Comparison of ENCODE assay signal across 12 mouse cellular contexts in the genomic region with DNA sequence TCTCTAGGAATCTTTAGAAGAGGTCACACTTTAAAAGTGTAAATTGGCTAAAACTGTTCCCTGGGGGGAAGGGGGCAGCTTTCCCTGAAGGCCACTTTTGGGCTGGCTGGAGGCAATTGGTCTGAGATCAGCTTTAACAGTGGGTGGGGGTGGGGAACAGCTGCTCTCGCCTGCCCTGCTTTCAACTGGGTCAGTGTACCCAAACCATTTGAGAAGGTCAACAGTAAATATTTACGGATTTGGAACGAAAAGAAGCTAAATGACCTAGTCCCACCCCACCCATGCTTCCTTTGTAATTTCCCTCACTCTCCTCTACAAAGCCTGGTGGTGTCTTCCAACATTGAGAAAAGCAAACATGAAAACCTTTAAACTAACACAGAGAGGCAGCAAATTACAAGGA.
A peak's percentile ranks its signal among the peaks of the same experiment; 100 is the strongest.
DNase-seq lines count a peak whose midpoint lies in the region; ATAC-seq and TF ChIP-seq lines count a peak whose summit lies in the region.
"Had no signal": no experiment of that assay in that cellular context is flagged by ENCODE, and none has a peak within 500 bp of the region (broad histone marks: within the 10 kb centered on the region; RNA-seq: fewer than 3 reads in every experiment).

No protein-coding gene starts in this region.

- peaks cover 44% of the 10 kb centered on the region for H3K4me1 ChIP-seq in heart, postnatal 0 days (ENCODE audit: control insufficient read depth, insufficient read depth)
- peaks cover 59% of the 10 kb centered on the region for H3K4me1 ChIP-seq in heart, embryonic 12.5 days (replicated peaks)
- H3K4me1 ChIP-seq in neural tube, embryonic 13.5 days (replicated peaks): peaks cover 82% of the 10 kb centered on the region

- no peak overlapping the region for H3K4me2 ChIP-seq in heart, postnatal 0 days (ENCODE audit: low read depth, low read length)
- no peak overlapping the region for H3K4me2 ChIP-seq in heart, embryonic 12.5 days
- no peak overlapping the region for H3K4me2 ChIP-seq in neural tube, embryonic 13.5 days

- intact Hi-C loops in left cerebral cortex, adult 2 months (cut with DNase I): no loop called here

- no peaks in the 10 kb centered on the region for H3K9me3 ChIP-seq in heart, postnatal 0 days (replicated peaks; ENCODE audit: control insufficient read depth, low read length)
- no peaks in the 10 kb centered on the region for H3K9me3 ChIP-seq in heart, embryonic 12.5 days (replicated peaks)
- no peaks in the 10 kb centered on the region for H3K9me3 ChIP-seq in neural tube, embryonic 13.5 days

- no peak for ATAC-seq in heart, postnatal 0 days (ENCODE audit: insufficient read depth, low read depth)
- ATAC-seq in heart, embryonic 12.5 days (ENCODE audit: insufficient number of reproducible peaks, low FRiP score): no peak
- ATAC-seq in neural tube, embryonic 13.5 days (ENCODE audit: low read depth): no peak
- no peak for ATAC-seq in erythroblast, adult 5-6 weeks (replicated peaks; ENCODE audit: low FRiP score, poor library complexity, severe bottlenecking)
- ATAC-seq: Patski had no signal

- TF ChIP-seq CTCF in heart, postnatal 0 days (IDR thresholded peaks at IDR 0.05; ENCODE audit: low read depth): no peak
- no peak for TF ChIP-seq CTCF in left cerebral cortex, adult 2 months (IDR thresholded peaks at IDR 0.05)

- no peak overlapping the region for H3K4me3 ChIP-seq in heart, postnatal 0 days (ENCODE audit: low read depth, low read length)
- no peak overlapping the region for H3K4me3 ChIP-seq in heart, embryonic 12.5 days
- no peak overlapping the region for H3K4me3 ChIP-seq in neural tube, embryonic 13.5 days
- H3K4me3 ChIP-seq in left cerebral cortex, adult 2 months: no peak overlapping the region

- TF ChIP-seq EP300 in heart, postnatal 0 days (IDR thresholded peaks at IDR 0.05; ENCODE audit: low read depth): no peak

- H3K27me3 ChIP-seq in heart, postnatal 0 days (ENCODE audit: control insufficient read depth, insufficient read depth, low read length): no peaks in the 10 kb centered on the region
- no peaks in the 10 kb centered on the region for H3K27me3 ChIP-seq in heart, embryonic 12.5 days (replicated peaks)
- H3K27me3 ChIP-seq in neural tube, embryonic 13.5 days: no peaks in the 10 kb centered on the region
- H3K27me3 ChIP-seq: Patski had no signal

- WGBS in heart, postnatal 0 days: 29% methylated on average over 3 of the region's 3 CpGs
- WGBS in heart, embryonic 12.5 days: 24% methylated on average over 3 of the region's 3 CpGs
- WGBS in neural tube, embryonic 13.5 days: 4% methylated on average over 3 of the region's 3 CpGs

- H3K27ac ChIP-seq in heart, postnatal 0 days (ENCODE audit: low read depth): peak overlapping the region; percentile 44; the same call in 1 of the 2 replicates
- H3K27ac ChIP-seq in heart, embryonic 12.5 days (ENCODE audit: poor library complexity, severe bottlenecking): no peak overlapping the region
- peak overlapping the region; percentile 92; the same call in 1 of the 2 replicates for H3K27ac ChIP-seq in neural tube, embryonic 13.5 days (replicated peaks)
- no peak overlapping the region; the same call in 1 of the 2 replicates for H3K27ac ChIP-seq in left cerebral cortex, adult 2 months

- DNase-seq in heart, postnatal 0 days (ENCODE audit: low spot score): no peak
- no peak for DNase-seq in neural tube, embryonic 10.5 days (ENCODE audit: extremely low spot score, low spot score)
- DNase-seq in lung, postnatal 36 days: peak; percentile 37
- DNase-seq in kidney, adult 18-20 months: no peak
- DNase-seq in left cerebral cortex, adult 2 months (ENCODE audit: extremely low spot score in 1 of 2, low spot score in 2 of 2): no peak
- DNase-seq: B cell, adult 2 months; cerebellum, adult 9-10 months; heart, adult 18-20 months had no signal

- H3K9ac ChIP-seq in heart, postnatal 0 days (replicated peaks; ENCODE audit: low read depth, low read length): no peak overlapping the region
- H3K9ac ChIP-seq in heart, embryonic 12.5 days: no peak overlapping the region
- H3K9ac ChIP-seq in neural tube, embryonic 13.5 days: no peak overlapping the region

- peaks cover 11% of the 10 kb centered on the region for H3K36me3 ChIP-seq in heart, postnatal 0 days (replicated peaks; ENCODE audit: control insufficient read depth, insufficient read depth, low read length)
- peaks cover 20% of the 10 kb centered on the region for H3K36me3 ChIP-seq in heart, embryonic 12.5 days
- no peaks in the 10 kb centered on the region for H3K36me3 ChIP-seq in neural tube, embryonic 13.5 days

Comparison
In these comparisons a context has a peak if more than half of its experiments do, and no peak if none do; other contexts are left out.
1. H3K27ac ChIP-seq: peak in heart, postnatal 0 days (single experiment) and neural tube, embryonic 13.5 days (single experiment); none in heart, embryonic 12.5 days (single experiment) and left cerebral cortex, adult 2 months (single experiment).